Mouse (Mus musculus) activated CD4-positive, CD25-positive, alpha-beta regulatory T cell, adult 4 months (primary cell): Measurements from ENCODE around the gene Sdc3. TPM values are rescaled to one million over a fixed set of nuclear protein-coding genes. Genes with fewer than 3 reads are reported as not detected.

Source experiments
- ATAC-seq: one replicate; pipeline ENCODE4 v1.8.0; 2017
- polyA plus RNA-seq, 2 experiments: library from polyadenylated mRNA; unstranded; fragments of 100-300 nt; shearing (Covaris generic); gene quantifications; one replicate each; pipeline ENCODE4 v1.2.1; 2017

Gene Sdc3
- polyA plus RNA-seq, 2 experiments from 2014 or later: 1.0 to 1.5 TPM

- no peak for ATAC-seq
Measured at GRCm38 (mm10) chr4:130794771-130795170, 2.4 kb downstream of the Sdc3 start.

- ATAC-seq: no peak
Measured at GRCm38 (mm10) chr4:130795970-130796369, 3.6 kb downstream of the Sdc3 start.

- ATAC-seq: no peak
Measured at GRCm38 (mm10) chr4:130797201-130798051, 5.1 kb downstream of the Sdc3 start.

GRCm38 (mm10) chr4:130798416-130798815 is 6.1 kb downstream of the Sdc3 start:
- ATAC-seq: no peak

GRCm38 (mm10) chr4:130799118-130799517 is 6.8 kb downstream of the Sdc3 start:
- ATAC-seq: no peak

GRCm38 (mm10) chr4:130799582-130799981 is 7.2 kb downstream of the Sdc3 start:
- no peak for ATAC-seq

GRCm38 (mm10) chr4:130800147-130800546 is 7.8 kb downstream of the Sdc3 start:
- ATAC-seq: no peak

- no peak for ATAC-seq
Measured at GRCm38 (mm10) chr4:130801198-130801597, 8.9 kb downstream of the Sdc3 start.

GRCm38 (mm10) chr4:130801624-130802329 is 9.4 kb downstream of the Sdc3 start:
- ATAC-seq: peak; percentile 68

GRCm38 (mm10) chr4:130803591-130803990 is 11.3 kb downstream of the Sdc3 start:
- no peak for ATAC-seq

- no peak for ATAC-seq
Measured at GRCm38 (mm10) chr4:130804292-130804691, 12.0 kb downstream of the Sdc3 start.

GRCm38 (mm10) chr4:130804771-130805361 is 12.5 kb downstream of the Sdc3 start:
- ATAC-seq: no peak

- ATAC-seq: no peak
Measured at GRCm38 (mm10) chr4:130805746-130806145, 13.4 kb downstream of the Sdc3 start.

GRCm38 (mm10) chr4:130806746-130807145 is 14.4 kb downstream of the Sdc3 start:
- ATAC-seq: no peak

GRCm38 (mm10) chr4:130809784-130810183 is 17.4 kb downstream of the Sdc3 start:
- ATAC-seq: no peak

GRCm38 (mm10) chr4:130810845-130811244 is 18.5 kb downstream of the Sdc3 start:
- ATAC-seq: no peak

- no peak for ATAC-seq
Measured at GRCm38 (mm10) chr4:130811385-130811784, 19.0 kb downstream of the Sdc3 start.

GRCm38 (mm10) chr4:130813958-130814357 is 21.6 kb downstream of the Sdc3 start:
- no peak for ATAC-seq

- ATAC-seq: no peak
Measured at GRCm38 (mm10) chr4:130814742-130815330, 22.5 kb downstream of the Sdc3 start.

GRCm38 (mm10) chr4:130815860-130816259 is 23.5 kb downstream of the Sdc3 start:
- no peak for ATAC-seq

- no peak for ATAC-seq
Measured at GRCm38 (mm10) chr4:130819806-130820205, 27.5 kb downstream of the Sdc3 start.

GRCm38 (mm10) chr4:130820594-130821255 is 28.4 kb downstream of the Sdc3 start:
- ATAC-seq: no peak
